Mouse (Mus musculus) CH12.LX (cell line): Measurements from ENCODE around the gene Rnf185. TPM values are rescaled to one million over a fixed set of nuclear protein-coding genes. Genes with fewer than 3 reads are reported as not detected.

ENCODE experiments used
- DNase-seq: peaks from one replicate; pipeline ENCODE4 v3.0.0-alpha.2; 2013; ENCODE audit errors: extremely low read depth
- H3K27ac ChIP-seq: 2 replicates; pipeline ENCODE4 v1.5.1; 2012; ENCODE audit warnings: low read depth, mild to moderate bottlenecking, control low read depth, moderate library complexity; ENCODE audit not compliant: insufficient read depth
- H3K27me3 ChIP-seq: replicated peaks from 2 replicates; pipeline ENCODE3; 2012; ENCODE audit warnings: inconsistent platforms
- H3K36me3 ChIP-seq, 2 experiments: replicated peaks in 1 of 2; 2 replicates each; pipeline versions ENCODE3 to v1.6.1; 2012; ENCODE audit warnings: inconsistent platforms in 1 of 2, low read length in 1 of 2, mild to moderate bottlenecking in 1 of 2, mixed read lengths in 1 of 2, moderate library complexity in 1 of 2; ENCODE audit not compliant: control insufficient read depth in 1 of 2, insufficient read depth in 1 of 2
- H3K4me1 ChIP-seq, 2 experiments: 2 replicates each; pipeline ENCODE4 v1.6.1; 2012; ENCODE audit warnings: inconsistent platforms in 1 of 2, moderate library complexity in 1 of 2; ENCODE audit not compliant: insufficient read depth in 2 of 2, control insufficient read depth in 1 of 2
- H3K4me2 ChIP-seq: 2 replicates; pipeline ENCODE4 v1.6.1; 2012; ENCODE audit warnings: low read depth, mild to moderate bottlenecking, control low read depth; ENCODE audit not compliant: poor library complexity, insufficient read depth, severe bottlenecking
- H3K4me3 ChIP-seq, 3 experiments: fragments of 150-350 bp in 1 of 3; sonication (generic) in 1 of 3; replicated peaks in 1 of 3; 2 replicates each; pipeline versions ENCODE3 to v1.5.1; 2011 to 2012; ENCODE audit warnings: low read depth in 2 of 3, low read length in 2 of 3, mild to moderate bottlenecking in 2 of 3, moderate library complexity in 2 of 3, control low read depth in 1 of 3, improper control_type of control experiment in 1 of 3, inconsistent platforms in 1 of 3, mixed read lengths in 1 of 3; ENCODE audit not compliant: poor library complexity in 1 of 3
- H3K79me2 ChIP-seq: replicated peaks from 2 replicates; pipeline ENCODE4 v1.6.1; 2012; ENCODE audit warnings: mild to moderate bottlenecking, moderate library complexity; ENCODE audit not compliant: control insufficient read depth, poor library complexity, insufficient read depth, severe bottlenecking; ENCODE audit errors: extremely low read depth
- H3K9ac ChIP-seq: 2 replicates; pipeline ENCODE4 v1.6.1; 2012; ENCODE audit warnings: low read depth, mild to moderate bottlenecking, control low read depth, moderate library complexity; ENCODE audit not compliant: insufficient read depth
- H3K9me3 ChIP-seq: replicated peaks from 2 replicates; pipeline ENCODE3; 2012; ENCODE audit warnings: low read length, inconsistent platforms, mixed read lengths
- BHLHE40 ChIP-seq: IDR thresholded peaks from 2 replicates; pipeline ENCODE4 v1.6.1; 2011; ENCODE audit warnings: mild to moderate bottlenecking, low read depth, low read length, improper control_type of control experiment
- CTCF ChIP-seq, 2 experiments: IDR thresholded peaks in 1 of 2; conservative IDR thresholded peaks in 1 of 2; 2 replicates each; pipeline ENCODE4 v1.5.1; 2011 to 2012; ENCODE audit warnings: low read depth in 2 of 2, low read length in 2 of 2, improper control_type of control experiment in 1 of 2, inconsistent platforms in 1 of 2, mild to moderate bottlenecking in 1 of 2, moderate library complexity in 1 of 2
- E2F4 ChIP-seq: IDR thresholded peaks from 2 replicates; pipeline ENCODE4 v1.6.1; 2011; ENCODE audit warnings: low read depth, low read length, improper control_type of control experiment; ENCODE audit not compliant: insufficient replicate concordance
- GABPA ChIP-seq: IDR thresholded peaks from 2 replicates; pipeline ENCODE4 v1.6.1; 2012; ENCODE audit warnings: low read depth, low read length, improper control_type of control experiment, inconsistent platforms; ENCODE audit not compliant: insufficient replicate concordance
- IRF4 ChIP-seq: IDR thresholded peaks from 2 replicates; pipeline ENCODE4 v1.6.1; 2014; ENCODE audit warnings: low read depth, mild to moderate bottlenecking, inconsistent platforms, low read length, improper control_type of control experiment
- KAT2A ChIP-seq: IDR thresholded peaks from 2 replicates; pipeline ENCODE4 v1.6.1; 2012; ENCODE audit warnings: low read length, improper control_type of control experiment, inconsistent platforms; ENCODE audit not compliant: insufficient replicate concordance
- MAZ ChIP-seq: IDR thresholded peaks from 2 replicates; pipeline ENCODE4 v1.6.1; 2012; ENCODE audit warnings: low read depth, mild to moderate bottlenecking, inconsistent platforms, low read length, improper control_type of control experiment, moderate library complexity
- MYC ChIP-seq: IDR thresholded peaks from 2 replicates; pipeline ENCODE4 v1.6.1; 2011; ENCODE audit warnings: low read depth, mild to moderate bottlenecking, improper control_type of control experiment, low read length
- NELFE ChIP-seq: IDR thresholded peaks from 2 replicates; pipeline ENCODE4 v1.6.1; 2011; ENCODE audit warnings: low read depth, low read length, improper control_type of control experiment
- PAX5 ChIP-seq: IDR thresholded peaks from 2 replicates; pipeline ENCODE4 v1.6.1; 2012; ENCODE audit warnings: low read length, inconsistent platforms, mixed read lengths
- POLR2AphosphoS2 ChIP-seq: IDR thresholded peaks from 2 replicates; pipeline ENCODE4 v1.6.1; 2011; ENCODE audit warnings: low read depth, low read length, improper control_type of control experiment
- RAD21 ChIP-seq: IDR thresholded peaks from 2 replicates; pipeline ENCODE4 v1.6.1; 2011; ENCODE audit warnings: low read depth, mild to moderate bottlenecking, low read length, improper control_type of control experiment, moderate library complexity
- RCOR1 ChIP-seq: conservative IDR thresholded peaks from 2 replicates; pipeline ENCODE4 v1.6.1; 2012; ENCODE audit warnings: low read depth, mild to moderate bottlenecking, inconsistent platforms, low read length, improper control_type of control experiment
- SMC3 ChIP-seq: IDR thresholded peaks from 2 replicates; pipeline ENCODE4 v1.6.1; 2011; ENCODE audit warnings: low read depth, low read length, improper control_type of control experiment
- UBTF ChIP-seq: IDR thresholded peaks from 2 replicates; pipeline ENCODE4 v1.6.1; 2012; ENCODE audit warnings: low read depth, mild to moderate bottlenecking, inconsistent platforms, low read length, improper control_type of control experiment, moderate library complexity
- ZC3H11A ChIP-seq: IDR thresholded peaks from 2 replicates; pipeline ENCODE4 v1.6.1; 2012; ENCODE audit warnings: low read depth, mild to moderate bottlenecking, inconsistent platforms, low read length, improper control_type of control experiment
- dilution Hi-C: fragments of 300-500 bp; cut with MboI; formaldehyde crosslinking; loops from 2 replicates; pipeline ENCODE4 v1.14.3; 2020; ENCODE audit warnings: low sequenced_read_pairs; ENCODE audit not compliant: extremely low pct_unique_long_range_greater_than_20kb, extremely low pct_ligation_motif_present
- in situ Hi-C: fragments of 300-500 bp; cut with MboI; formaldehyde crosslinking; loops from 3 replicates; pipeline ENCODE4 v1.14.3; 2019; ENCODE audit warnings: low sequenced_read_pairs, low pct_ligation_motif_present, low pct_unique_long_range_greater_than_20kb, mixed read lengths
- polyA plus RNA-seq: library from polyadenylated mRNA; unstranded; fragments of >175 nt; gene quantifications from 2 replicates; pipeline ENCODE4 v1.2.1, GENCODE M21; 2012; ENCODE audit warnings: low read depth; ENCODE audit not compliant: insufficient read length
- total RNA-seq, 2 experiments: library from RNA; depleted of rRNA; stranded (reverse); fragments of 300-350 nt in 1 of 2; fragments of >200 nt in 1 of 2; gene quantifications; 2 replicates each; pipeline ENCODE4 v1.2.3; 2012 to 2014

Gene Rnf185
- total and polyA plus RNA-seq, 3 experiments = 15.6 to 26.7 (median 26.4) TPM

DNA sequence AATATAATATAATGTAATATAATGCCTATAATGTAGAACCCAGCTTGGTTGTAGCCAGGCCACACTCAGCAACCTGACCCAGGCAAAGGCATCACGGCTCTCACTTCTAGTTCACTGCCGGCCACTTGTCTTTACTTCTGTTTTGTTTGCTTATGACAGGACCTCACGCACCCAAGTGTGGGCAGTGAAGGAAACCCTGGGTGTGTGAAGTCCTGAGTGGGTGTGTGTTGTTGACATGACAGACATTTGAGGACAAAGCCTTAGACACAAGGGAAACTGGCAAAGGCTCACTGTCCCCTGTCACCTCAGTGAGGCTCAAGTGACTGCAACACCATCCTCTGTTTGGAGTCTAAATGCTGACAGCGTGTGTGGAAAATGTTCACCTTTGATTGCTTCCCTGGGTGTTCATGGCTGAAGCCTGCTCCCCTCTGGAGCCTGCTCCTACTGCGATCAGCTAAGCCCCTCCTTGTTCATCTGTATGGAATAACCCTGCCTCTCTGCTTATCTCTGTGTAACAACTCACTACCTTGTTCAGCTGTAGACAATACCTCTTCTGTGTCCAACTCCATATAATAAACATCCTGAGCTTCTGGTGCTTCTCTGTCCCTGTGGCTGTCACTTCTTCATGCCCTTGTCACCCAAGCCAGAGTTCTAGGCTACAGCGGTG is 70.9 kb downstream of the Rnf185 start:
- peaks cover 0 to 8% of the 10 kb centered on the region in 2 experiments; a peak in 1 of 4 replicates for H3K4me1 ChIP-seq
- no peaks in the 10 kb centered on the region for H3K79me2 ChIP-seq
- H3K9ac ChIP-seq = no peak overlapping the region
- dilution Hi-C loops (no loop called here), in situ Hi-C loops (no loop called here)
- peaks cover 47 to 84% of the 10 kb centered on the region in 2 experiments for H3K36me3 ChIP-seq
- DNase-seq = no peak
- H3K9me3 ChIP-seq = peaks cover 13% of the 10 kb centered on the region
- H3K4me3 ChIP-seq = no peak overlapping the region
- TF ChIP-seq KAT2A (no peak), CTCF (conservative IDR thresholded peaks at IDR 0.05 in 1 of 2, IDR thresholded peaks at IDR 0.05 in 1 of 2; ENCODE audit: low read depth in 2 of 2, low read length in 2 of 2) (no peak), POLR2AphosphoS2 (no peak), IRF4 (no peak), NELFE (no peak), SMC3 (no peak), BHLHE40 (no peak), ZC3H11A (no peak), GABPA (no peak), RCOR1 (no peak), MYC (no peak), UBTF (no peak), E2F4 (no peak), MAZ (no peak), RAD21 (no peak)
- no peaks in the 10 kb centered on the region for H3K27me3 ChIP-seq
- no peak overlapping the region for H3K4me2 ChIP-seq
- no peak overlapping the region for H3K27ac ChIP-seq

DNA sequence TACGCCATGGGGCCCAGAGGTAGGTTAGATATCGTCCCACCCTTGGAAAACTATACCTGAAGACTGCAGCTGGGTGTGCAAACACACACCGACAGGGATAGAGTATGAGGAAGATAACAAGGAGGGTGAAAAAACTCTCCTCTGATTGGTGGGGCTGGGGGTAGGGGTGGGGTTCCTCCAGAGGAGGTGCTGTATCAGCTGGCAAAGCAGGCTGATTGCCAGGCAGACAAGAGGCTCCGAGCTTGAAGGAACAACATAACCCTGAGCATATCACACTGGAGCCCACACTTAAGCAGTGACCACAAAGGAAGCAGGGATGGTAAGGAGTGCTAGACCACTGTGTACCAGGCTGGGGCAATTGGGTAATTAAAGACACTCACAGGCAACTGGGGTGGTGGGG is 72.7 kb downstream of the Rnf185 start:
- Histone ChIP-seq H3K27ac (no peak overlapping the region), H3K27me3 (no peaks in the 10 kb centered on the region), H3K4me1 (peaks cover 0 to 8% of the 10 kb centered on the region in 2 experiments; a peak in 1 of 4 replicates), H3K4me3 (no peak overlapping the region), H3K4me2 (no peak overlapping the region)
- dilution Hi-C loops = no loop called here
- DNase-seq = no peak
- TF ChIP-seq PAX5 (no peak), KAT2A (no peak)
- TF ChIP-seq, all 38 proteins: peak for 0
- in situ Hi-C loops = no loop called here
- H3K79me2 ChIP-seq = no peaks in the 10 kb centered on the region
- peaks cover 10% of the 10 kb centered on the region for H3K9me3 ChIP-seq
- H3K36me3 ChIP-seq = peaks cover 35 to 84% of the 10 kb centered on the region in 2 experiments
- no peak overlapping the region for H3K9ac ChIP-seq
